Mouse (Mus musculus) lung, adult 2 months (tissue): Measurements from ENCODE around the gene Rims1. TPM values are rescaled to one million over a fixed set of nuclear protein-coding genes. Genes with fewer than 3 reads are reported as not detected.

Source experiments
- DNase-seq: peaks from one replicate; pipeline ENCODE4 v3.0.0; 2022
- H3K4me1 ChIP-seq: fragments of 200-500 bp; 2 replicates; pipeline ENCODE4 v1.6.1; 2011; ENCODE audit warnings: low read length; ENCODE audit not compliant: control insufficient read depth, insufficient read depth
- H3K4me3 ChIP-seq: fragments of 200-500 bp; replicated peaks from 2 replicates; pipeline ENCODE3; 2011; ENCODE audit warnings: low read depth, mild to moderate bottlenecking, control low read depth, low read length; ENCODE audit errors: extremely low read depth
- CTCF ChIP-seq: fragments of 200-500 bp; IDR thresholded peaks from 2 replicates; pipeline ENCODE4 v1.5.1; 2011; ENCODE audit warnings: mild to moderate bottlenecking, low read length, control low read depth; ENCODE audit not compliant: insufficient read depth
- POLR2A ChIP-seq: fragments of 200-500 bp; IDR thresholded peaks from 2 replicates; pipeline ENCODE4 v1.6.1; 2011; ENCODE audit warnings: low read depth, mild to moderate bottlenecking, control low read depth, low read length, borderline replicate concordance; ENCODE audit errors: extremely low read depth
- WGBS: fragments of 180-500 bp; shearing (Covaris S2); methylation state at CpG from one replicate; pipeline ENCODE4 v1.1.7; 2018; 5-methylcytosine and 5-hydroxymethylcytosine counted together
- polyA plus RNA-seq: library from polyadenylated mRNA; depleted of rRNA; stranded (reverse); fragments of >200 nt; gene quantifications from 2 replicates; pipeline ENCODE4 v1.2.3, GENCODE M21; 2012

Rims1 gene
- polyA plus RNA-seq, 1 experiment = 0.13 TPM

- H3K4me1 ChIP-seq = no peaks in the 10 kb centered on the region
- no peak for TF ChIP-seq POLR2A
- no peak for TF ChIP-seq CTCF
- no peak overlapping the region for H3K4me3 ChIP-seq
- DNase-seq = no peak
- WGBS = 54% methylated on average over 12 of the region's 12 CpGs
Observed at GRCm38 (mm10) chr1:22596197-22596596, 209.6 kb downstream of the Rims1 start.

GRCm38 (mm10) chr1:22594841-22595240, 211.0 kb downstream of the Rims1 start:
- H3K4me3 ChIP-seq = no peak overlapping the region
- no peaks in the 10 kb centered on the region for H3K4me1 ChIP-seq
- DNase-seq = no peak
- no peak for TF ChIP-seq CTCF
- TF ChIP-seq POLR2A = no peak

GRCm38 (mm10) chr1:22587859-22588383, 217.9 kb downstream of the Rims1 start:
- Histone ChIP-seq H3K4me1 (no peaks in the 10 kb centered on the region), H3K4me3 (no peak overlapping the region)
- TF ChIP-seq CTCF = no peak
- no peak for TF ChIP-seq POLR2A
- no peak for DNase-seq
- WGBS = 50% methylated on average over 7 of the region's 7 CpGs

- 80% methylated on average over 3 of the region's 3 CpGs for WGBS
- DNase-seq = no peak
- no peak for TF ChIP-seq CTCF
- no peak for TF ChIP-seq POLR2A
- Histone ChIP-seq H3K4me1 (no peaks in the 10 kb centered on the region), H3K4me3 (no peak overlapping the region)
Observed at GRCm38 (mm10) chr1:22585560-22585959, 220.2 kb downstream of the Rims1 start.

- Histone ChIP-seq H3K4me3 (no peak overlapping the region), H3K4me1 (no peaks in the 10 kb centered on the region)
- no peak for TF ChIP-seq POLR2A
- TF ChIP-seq CTCF = no peak
- 37% methylated on average over 3 of the region's 3 CpGs for WGBS
- DNase-seq = no peak
Observed at GRCm38 (mm10) chr1:22579470-22579869, 226.3 kb downstream of the Rims1 start.

- no peaks in the 10 kb centered on the region for H3K4me1 ChIP-seq
- no peak overlapping the region for H3K4me3 ChIP-seq
- TF ChIP-seq POLR2A (no peak), CTCF (no peak)
- no peak for DNase-seq
- 100% methylated on average over 1 of the region's 1 CpGs for WGBS
Observed at GRCm38 (mm10) chr1:22572720-22573119, 233.1 kb downstream of the Rims1 start.

- no peak for DNase-seq
- WGBS = 92% methylated on average over 1 of the region's 1 CpGs
- TF ChIP-seq CTCF (no peak), POLR2A (no peak)
- no peak overlapping the region for H3K4me3 ChIP-seq
- H3K4me1 ChIP-seq = no peaks in the 10 kb centered on the region
Observed at GRCm38 (mm10) chr1:22546273-22546672, 259.5 kb downstream of the Rims1 start.

GRCm38 (mm10) chr1:22538129-22538528, 267.7 kb downstream of the Rims1 start:
- 50% methylated on average over 7 of the region's 7 CpGs for WGBS
- no peak for DNase-seq
- TF ChIP-seq POLR2A (no peak), CTCF (no peak)
- Histone ChIP-seq H3K4me1 (peaks cover 3% of the 10 kb centered on the region), H3K4me3 (no peak overlapping the region)

GRCm38 (mm10) chr1:22536776-22537175, 269.0 kb downstream of the Rims1 start:
- Histone ChIP-seq H3K4me3 (no peak overlapping the region), H3K4me1 (peaks cover 5% of the 10 kb centered on the region)
- TF ChIP-seq POLR2A (no peak), CTCF (no peak)
- no peak for DNase-seq
- 82% methylated on average over 2 of the region's 2 CpGs for WGBS

- Histone ChIP-seq H3K4me3 (no peak overlapping the region), H3K4me1 (peaks cover 5% of the 10 kb centered on the region)
- 41% methylated on average over 4 of the region's 4 CpGs for WGBS
- TF ChIP-seq CTCF (no peak), POLR2A (no peak)
- no peak for DNase-seq
Observed at GRCm38 (mm10) chr1:22535049-22535448, 270.7 kb downstream of the Rims1 start.
